Mouse (Mus musculus) midbrain, embryonic 10.5 days (tissue): ENCODE measurements around the gene Il23a. TPM values are rescaled to one million over a fixed set of nuclear protein-coding genes. Genes with fewer than 3 reads are reported as not detected.
"Not testable (repeated sequence)": the region's sequence is repeated elsewhere in the genome, so short reads cannot be mapped to it uniquely, and the experiment has no call there.

Experiments used
- DNase-seq: peaks from one replicate; pipeline ENCODE4 v3.0.0-alpha.2; 2017; ENCODE audit warnings: low spot score
- H3K27ac ChIP-seq: fragments of 300-500 bp; sonication (generic); replicated peaks from 2 replicates; pipeline ENCODE4 v1.5.1; 2016; ENCODE audit warnings: mild to moderate bottlenecking
- H3K27me3 ChIP-seq: fragments of 300-500 bp; sonication (generic); 2 replicates; pipeline ENCODE4 v1.6.1; 2016; ENCODE audit warnings: low read depth, mild to moderate bottlenecking; ENCODE audit not compliant: poor library complexity, severe bottlenecking
- H3K36me3 ChIP-seq: fragments of 300-500 bp; sonication (generic); 2 replicates; pipeline ENCODE4 v1.6.1; 2016; ENCODE audit warnings: mild to moderate bottlenecking, moderate library complexity
- H3K4me1 ChIP-seq: fragments of 300-500 bp; sonication (generic); 2 replicates; pipeline ENCODE4 v1.6.1; 2016
- H3K4me3 ChIP-seq: fragments of 300-500 bp; sonication (generic); 2 replicates; pipeline ENCODE4 v1.5.1; 2016; ENCODE audit warnings: mild to moderate bottlenecking, moderate library complexity
- H3K9me3 ChIP-seq: fragments of 300-500 bp; sonication (generic); replicated peaks from 2 replicates; pipeline ENCODE4 v1.6.1; 2016; ENCODE audit warnings: mild to moderate bottlenecking
- whole genome bisulfite sequencing: fragments of 180-500 bp; shearing (Covaris S2); methylation state at CpG from one replicate; pipeline ENCODE4 v1.1.7; 2016; 5-methylcytosine and 5-hydroxymethylcytosine counted together
- polyA plus RNA-seq: library from polyadenylated mRNA; unstranded; fragments of >200 nt; fragmentation: Nextera tagmentation; extraction: Ambion mirVana; gene quantifications from 2 replicates; pipeline ENCODE4 v1.2.1, GENCODE M21; 2016

Gene Il23a
- polyA plus RNA-seq = not detected in 2 replicates

GRCm38 (mm10) chr10:128298702-128299171 is at the start of gene Il23a:
Gene Il23a (minus strand): TSS chr10:128298752.
- peaks cover 10% of the 10 kb centered on the region for H3K4me1 ChIP-seq
- WGBS = 84% methylated on average over 11 of the region's 11 CpGs
- no peaks in the 10 kb centered on the region for H3K27me3 ChIP-seq
- DNase-seq = no peak
- H3K9me3 ChIP-seq = no peaks in the 10 kb centered on the region
- H3K27ac ChIP-seq = 0 out of 2 replicates have a peak within 1 kb of the TSS, but pooled peaks have one; percentile 13
- H3K36me3 ChIP-seq = no peaks in the 10 kb centered on the region
- no peak within 1 kb of the TSS for H3K4me3 ChIP-seq

- Histone ChIP-seq H3K4me1 (peaks cover 10% of the 10 kb centered on the region; the same call in 1 of the 2 replicates), H3K27me3 (no peaks in the 10 kb centered on the region), H3K36me3 (peaks cover 60% of the 10 kb centered on the region), H3K4me3 (no peak overlapping the region), H3K27ac (no peak overlapping the region), H3K9me3 (no peaks in the 10 kb centered on the region)
- WGBS = 95% methylated on average over 8 of the region's 8 CpGs
- no peak for DNase-seq
These were observed 49.0 kb upstream of the Il23a start for GRCm38 (mm10) chr10:128347541-128347940.

GRCm38 (mm10) chr10:128344568-128345275 is 46.2 kb upstream of the Il23a start:
- 78% methylated on average over 7 of the region's 7 CpGs for WGBS
- H3K4me3 ChIP-seq = no peak overlapping the region
- DNase-seq = no peak
- H3K36me3 ChIP-seq = peaks cover 49% of the 10 kb centered on the region
- H3K4me1 ChIP-seq = peaks cover 11% of the 10 kb centered on the region
- no peaks in the 10 kb centered on the region for H3K27me3 ChIP-seq
- no peaks in the 10 kb centered on the region for H3K9me3 ChIP-seq
- H3K27ac ChIP-seq = no peak overlapping the region

- Histone ChIP-seq H3K4me3 (no peak overlapping the region), H3K36me3 (peaks cover 44% of the 10 kb centered on the region)
- 86% methylated on average over 1 of the region's 1 CpGs for WGBS
These were observed 44.9 kb upstream of the Il23a start for GRCm38 (mm10) chr10:128343436-128343835.

GRCm38 (mm10) chr10:128340257-128340656 is 41.7 kb upstream of the Il23a start:
- 78% methylated on average over 2 of the region's 2 CpGs for WGBS
- H3K27ac ChIP-seq = no peak overlapping the region
- peaks cover 30% of the 10 kb centered on the region for H3K36me3 ChIP-seq
- no peaks in the 10 kb centered on the region for H3K27me3 ChIP-seq
- H3K4me1 ChIP-seq = peaks cover 38% of the 10 kb centered on the region
- H3K9me3 ChIP-seq = no peaks in the 10 kb centered on the region
- DNase-seq = no peak
- no peak overlapping the region for H3K4me3 ChIP-seq

More at GRCm38 (mm10) chr10:128343436-128343835, 44.9 kb upstream of the Il23a start:
- H3K4me1 ChIP-seq = peaks cover 24% of the 10 kb centered on the region
- H3K9me3 ChIP-seq = no peaks in the 10 kb centered on the region
- no peak for DNase-seq
- no peaks in the 10 kb centered on the region for H3K27me3 ChIP-seq
- no peak overlapping the region for H3K27ac ChIP-seq

GRCm38 (mm10) chr10:128338948-128339347 is 40.4 kb upstream of the Il23a start:
- H3K4me3 ChIP-seq = peak overlapping the region; percentile 90
- H3K36me3 ChIP-seq = peaks cover 26% of the 10 kb centered on the region
- H3K27ac ChIP-seq = no peak overlapping the region
- H3K27me3 ChIP-seq = no peaks in the 10 kb centered on the region
- H3K4me1 ChIP-seq = peaks cover 32% of the 10 kb centered on the region
- no peak for DNase-seq
- H3K9me3 ChIP-seq = no peaks in the 10 kb centered on the region
- 80% methylated on average over 2 of the region's 2 CpGs for WGBS

- DNase-seq = no peak
- H3K9me3 ChIP-seq = no peaks in the 10 kb centered on the region
- 27% methylated on average over 5 of the region's 5 CpGs for WGBS
- H3K27me3 ChIP-seq = no peaks in the 10 kb centered on the region
- H3K4me3 ChIP-seq = peak overlapping the region; percentile 90
- H3K27ac ChIP-seq = peak overlapping the region; percentile 94
- H3K36me3 ChIP-seq = peaks cover 25% of the 10 kb centered on the region
- peaks cover 31% of the 10 kb centered on the region for H3K4me1 ChIP-seq
These were observed 39.9 kb upstream of the Il23a start for GRCm38 (mm10) chr10:128338415-128338814.

GRCm38 (mm10) chr10:128337306-128338181 is 39.0 kb upstream of the Il23a start, which contains the start of gene Cs:
Gene Cs (plus strand): TSS chr10:128337734.
- Histone ChIP-seq H3K4me3 (peak within 1 kb of the TSS; percentile 90), H3K36me3 (peaks cover 21% of the 10 kb centered on the region), H3K9me3 (no peaks in the 10 kb centered on the region), H3K4me1 (peaks cover 28% of the 10 kb centered on the region), H3K27ac (peak within 1 kb of the TSS; percentile 94), H3K27me3 (no peaks in the 10 kb centered on the region)
- WGBS = 2% methylated on average over 61 of the region's 61 CpGs
- peak; percentile 97 for DNase-seq

- DNase-seq = no peak
- Histone ChIP-seq H3K4me1 (peaks cover 28% of the 10 kb centered on the region), H3K36me3 (peaks cover 19% of the 10 kb centered on the region), H3K27me3 (no peaks in the 10 kb centered on the region), H3K9me3 (no peaks in the 10 kb centered on the region), H3K4me3 (peak overlapping the region; percentile 90), H3K27ac (peak overlapping the region; percentile 94)
- WGBS = 85% methylated on average over 3 of the region's 3 CpGs
These were observed 38.0 kb upstream of the Il23a start for GRCm38 (mm10) chr10:128336597-128336996.

GRCm38 (mm10) chr10:128336195-128336594 is 37.6 kb upstream of the Il23a start:
- WGBS = 97% methylated on average over 3 of the region's 3 CpGs
- Histone ChIP-seq H3K4me1 (peaks cover 28% of the 10 kb centered on the region), H3K36me3 (peaks cover 15% of the 10 kb centered on the region), H3K27ac (no peak overlapping the region), H3K4me3 (0 out of 2 replicates have a peak overlapping the region, but pooled peaks have one; percentile 90), H3K27me3 (no peaks in the 10 kb centered on the region), H3K9me3 (no peaks in the 10 kb centered on the region)
- DNase-seq = no peak

GRCm38 (mm10) chr10:128335582-128335981 is 37.0 kb upstream of the Il23a start:
- WGBS = 3% methylated on average over 4 of the region's 4 CpGs

GRCm38 (mm10) chr10:128332358-128333249 is 34.1 kb upstream of the Il23a start:
- not testable (repeated sequence) for H3K27me3 ChIP-seq, DNase-seq, H3K4me3 ChIP-seq, H3K27ac ChIP-seq, H3K4me1 ChIP-seq, H3K9me3 ChIP-seq
- 82% methylated on average over 6 of the region's 6 CpGs for WGBS
- peaks cover 23% of the 10 kb centered on the region for H3K36me3 ChIP-seq

More at GRCm38 (mm10) chr10:128335582-128335981, 37.0 kb upstream of the Il23a start:
- H3K36me3 ChIP-seq = peaks cover 10% of the 10 kb centered on the region
- H3K4me1 ChIP-seq = peaks cover 28% of the 10 kb centered on the region
- no peaks in the 10 kb centered on the region for H3K9me3 ChIP-seq
- H3K27me3 ChIP-seq = no peaks in the 10 kb centered on the region
- H3K4me3 ChIP-seq = no peak overlapping the region
- H3K27ac ChIP-seq = no peak overlapping the region
- peak; percentile 63 for DNase-seq
